Mouse (Mus musculus): ENCODE data around the gene Ehmt1. TPM values are rescaled to one million over a fixed set of nuclear protein-coding genes. Genes with fewer than 3 reads are reported as not detected.

Gene Ehmt1
- polyA plus RNA-seq, 1 experiment = 30.5 TPM

DNA sequence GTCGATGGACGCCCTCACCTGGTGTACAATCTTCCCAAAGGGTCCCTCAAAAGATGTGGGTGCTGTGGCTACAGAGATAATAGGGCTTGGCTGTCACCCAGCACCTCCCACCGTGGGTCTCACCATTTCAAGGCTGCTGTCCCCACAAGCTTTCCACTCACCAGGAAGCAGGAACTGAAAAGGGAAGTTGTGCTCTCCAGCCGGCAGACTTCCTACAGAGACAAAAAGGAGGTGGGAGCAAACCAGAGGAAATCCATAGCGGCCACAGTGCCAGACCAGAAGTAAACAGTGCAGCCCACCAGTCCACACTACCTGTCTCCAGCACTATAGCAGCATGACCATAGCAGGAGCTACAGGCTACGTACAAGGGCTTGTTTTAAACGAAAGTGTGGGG, 7.5 kb upstream of the Ehmt1 start:
- no peaks in the 10 kb centered on the region for H3K36me3 ChIP-seq (ENCODE audit: control insufficient read depth, insufficient read depth, low read length)
- H3K4me3 ChIP-seq (ENCODE audit: insufficient read depth, low read depth, low read length) = no peak overlapping the region
- DNase-seq = no peak
- H3K4me1 ChIP-seq (ENCODE audit: control insufficient read depth, insufficient read depth, low read length) = peaks cover 21% of the 10 kb centered on the region; the same call in 1 of the 2 replicates
- WGBS = 69% methylated on average over 7 of the region's 7 CpGs
- TF ChIP-seq POLR2A (IDR thresholded peaks at IDR 0.05; ENCODE audit: low read depth, low read length) (no peak), CTCF (conservative IDR thresholded peaks at IDR 0.05; ENCODE audit: insufficient read depth, insufficient read length, low read depth, low read length) (no peak)
- no peaks in the 10 kb centered on the region for H3K27me3 ChIP-seq (replicated peaks; ENCODE audit: control insufficient read depth, insufficient read depth, low read length)
- H3K27ac ChIP-seq (ENCODE audit: insufficient read depth, low read depth, low read length) = peak overlapping the region; percentile 84

DNA sequence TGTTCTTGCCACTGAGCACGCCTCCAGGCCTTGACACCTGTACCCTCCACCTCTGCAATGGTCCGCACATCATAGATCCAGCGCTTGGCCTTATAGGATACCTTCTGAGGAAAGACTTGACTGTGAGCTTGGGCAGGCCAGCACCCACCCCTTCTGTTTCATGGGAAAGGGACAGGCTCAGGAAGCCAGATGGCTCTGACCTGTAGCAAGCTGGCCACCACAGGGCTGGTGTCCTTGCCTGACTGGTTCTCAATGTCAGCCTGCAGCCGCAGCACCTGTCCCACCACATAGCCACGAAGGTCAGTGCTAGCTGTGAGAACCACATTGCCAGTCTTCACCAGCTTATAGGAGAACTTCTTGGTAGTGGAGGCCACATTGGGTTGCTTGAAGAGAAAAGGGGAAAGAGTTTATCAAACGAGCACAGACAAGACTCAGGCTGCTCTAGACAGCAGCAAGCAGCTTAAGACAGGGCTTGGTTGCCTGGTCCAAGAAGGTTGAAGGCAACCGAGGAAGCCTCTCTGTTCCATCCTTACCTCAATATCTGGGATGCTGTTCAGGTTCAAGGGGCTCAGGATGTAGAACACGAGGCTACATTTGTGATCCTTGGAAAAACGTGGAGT, 7.0 kb upstream of the Ehmt1 start:
- TF ChIP-seq CTCF (conservative IDR thresholded peaks at IDR 0.05; ENCODE audit: insufficient read depth, insufficient read length, low read depth, low read length) (no peak), POLR2A (IDR thresholded peaks at IDR 0.05; ENCODE audit: low read depth, low read length) (no peak)
- peaks cover 21% of the 10 kb centered on the region; the same call in 1 of the 2 replicates for H3K4me1 ChIP-seq (ENCODE audit: control insufficient read depth, insufficient read depth, low read length)
- H3K4me3 ChIP-seq (ENCODE audit: insufficient read depth, low read depth, low read length) = no peak overlapping the region
- peak; percentile 49 for DNase-seq
- H3K27me3 ChIP-seq (replicated peaks; ENCODE audit: control insufficient read depth, insufficient read depth, low read length) = no peaks in the 10 kb centered on the region
- no peaks in the 10 kb centered on the region for H3K36me3 ChIP-seq (ENCODE audit: control insufficient read depth, insufficient read depth, low read length)
- H3K27ac ChIP-seq (ENCODE audit: insufficient read depth, low read depth, low read length) = peak overlapping the region; percentile 84
- WGBS = 77% methylated on average over 9 of the region's 9 CpGs

DNA sequence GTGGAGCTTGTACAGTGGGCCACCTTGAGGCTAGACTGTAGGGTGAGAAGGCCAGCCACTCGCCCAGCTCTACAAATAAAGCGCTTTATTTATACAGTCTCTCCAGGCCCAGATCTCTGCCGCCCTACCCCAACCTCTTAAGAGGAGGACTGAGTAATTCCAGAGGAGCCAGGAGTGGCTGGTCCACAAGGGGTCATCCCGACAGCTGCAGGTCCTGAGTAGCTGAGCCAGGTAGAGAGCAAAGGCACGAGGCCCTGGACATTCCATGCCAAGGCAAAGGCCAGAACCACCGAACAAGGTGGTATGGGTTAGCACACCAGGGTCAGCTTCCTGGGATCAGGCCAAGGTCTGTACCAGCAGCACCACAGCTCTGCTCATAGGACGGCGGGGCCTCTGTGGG, 5.9 kb upstream of the Ehmt1 start:
- Histone ChIP-seq H3K36me3 (ENCODE audit: control insufficient read depth, insufficient read depth, low read length) (no peaks in the 10 kb centered on the region), H3K27ac (ENCODE audit: insufficient read depth, low read depth, low read length) (no peak overlapping the region), H3K4me1 (ENCODE audit: control insufficient read depth, insufficient read depth, low read length) (peaks cover 21% of the 10 kb centered on the region; the same call in 1 of the 2 replicates), H3K27me3 (replicated peaks; ENCODE audit: control insufficient read depth, insufficient read depth, low read length) (no peaks in the 10 kb centered on the region), H3K4me3 (ENCODE audit: insufficient read depth, low read depth, low read length) (no peak overlapping the region)
- TF ChIP-seq CTCF (conservative IDR thresholded peaks at IDR 0.05; ENCODE audit: insufficient read depth, insufficient read length, low read depth, low read length) (no peak), POLR2A (IDR thresholded peaks at IDR 0.05; ENCODE audit: low read depth, low read length) (no peak)
- DNase-seq = no peak
- WGBS = 77% methylated on average over 8 of the region's 8 CpGs

DNA sequence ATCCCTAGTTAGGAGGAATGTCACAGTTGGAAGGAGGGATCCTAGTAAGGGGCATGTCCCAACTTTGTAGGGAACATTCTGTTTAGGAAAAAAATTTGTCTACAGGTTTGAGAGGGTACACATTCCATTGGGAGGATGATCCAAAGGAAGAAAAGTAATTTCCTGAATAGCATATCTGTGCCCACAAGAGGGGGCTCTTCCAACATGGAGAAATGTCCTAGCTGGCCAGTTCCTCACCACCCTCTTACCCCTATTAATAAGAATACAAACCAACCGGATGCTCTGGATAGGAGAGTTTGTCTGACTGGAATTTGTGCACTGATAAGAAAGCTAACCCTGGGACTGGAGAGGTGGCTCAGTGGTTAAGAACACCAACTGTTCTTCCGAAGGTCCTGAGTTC, 4.1 kb upstream of the Ehmt1 start:
- no peak overlapping the region for H3K4me3 ChIP-seq (ENCODE audit: insufficient read depth, low read depth, low read length)
- DNase-seq = peak; percentile 45
- no peak overlapping the region for H3K27ac ChIP-seq (ENCODE audit: insufficient read depth, low read depth, low read length)
- H3K27me3 ChIP-seq (replicated peaks; ENCODE audit: control insufficient read depth, insufficient read depth, low read length) = no peaks in the 10 kb centered on the region
- H3K36me3 ChIP-seq (ENCODE audit: control insufficient read depth, insufficient read depth, low read length) = no peaks in the 10 kb centered on the region
- TF ChIP-seq POLR2A (IDR thresholded peaks at IDR 0.05; ENCODE audit: low read depth, low read length) (no peak), CTCF (conservative IDR thresholded peaks at IDR 0.05; ENCODE audit: insufficient read depth, insufficient read length, low read depth, low read length) (peak; percentile 57)
- peaks cover 10% of the 10 kb centered on the region; the same call in 1 of the 2 replicates for H3K4me1 ChIP-seq (ENCODE audit: control insufficient read depth, insufficient read depth, low read length)
- WGBS = 44% methylated on average over 2 of the region's 2 CpGs

DNA sequence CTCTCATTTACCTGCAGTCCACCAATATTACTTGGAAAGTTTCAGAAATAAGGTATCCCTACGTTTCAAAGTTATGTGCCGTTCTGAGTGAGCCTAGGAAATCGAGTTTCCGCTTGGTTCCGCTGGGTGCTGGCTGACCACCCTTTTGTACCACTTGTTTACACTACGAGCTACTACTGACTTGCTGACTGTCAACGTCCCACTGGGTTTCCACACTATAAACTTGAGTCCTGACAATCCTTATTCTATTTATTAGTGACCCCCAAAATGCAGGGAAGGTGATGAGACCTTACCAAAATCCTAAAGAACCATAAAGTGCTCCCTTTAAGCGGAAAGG, 393 bp upstream of the Ehmt1 start:
- Histone ChIP-seq H3K4me3 (ENCODE audit: insufficient read depth, low read depth, low read length) (peak overlapping the region; percentile 45), H3K4me1 (ENCODE audit: control insufficient read depth, insufficient read depth, low read length) (peaks cover 1% of the 10 kb centered on the region; the same call in 1 of the 2 replicates), H3K27me3 (replicated peaks; ENCODE audit: control insufficient read depth, insufficient read depth, low read length) (no peaks in the 10 kb centered on the region), H3K27ac (ENCODE audit: insufficient read depth, low read depth, low read length) (peak overlapping the region; percentile 85), H3K36me3 (ENCODE audit: control insufficient read depth, insufficient read depth, low read length) (no peaks in the 10 kb centered on the region)
- TF ChIP-seq CTCF (conservative IDR thresholded peaks at IDR 0.05; ENCODE audit: insufficient read depth, insufficient read length, low read depth, low read length) = no peak
- no peak for TF ChIP-seq POLR2A (IDR thresholded peaks at IDR 0.05; ENCODE audit: low read depth, low read length)
- no peak for DNase-seq
- WGBS = 9% methylated on average over 8 of the region's 8 CpGs

DNA sequence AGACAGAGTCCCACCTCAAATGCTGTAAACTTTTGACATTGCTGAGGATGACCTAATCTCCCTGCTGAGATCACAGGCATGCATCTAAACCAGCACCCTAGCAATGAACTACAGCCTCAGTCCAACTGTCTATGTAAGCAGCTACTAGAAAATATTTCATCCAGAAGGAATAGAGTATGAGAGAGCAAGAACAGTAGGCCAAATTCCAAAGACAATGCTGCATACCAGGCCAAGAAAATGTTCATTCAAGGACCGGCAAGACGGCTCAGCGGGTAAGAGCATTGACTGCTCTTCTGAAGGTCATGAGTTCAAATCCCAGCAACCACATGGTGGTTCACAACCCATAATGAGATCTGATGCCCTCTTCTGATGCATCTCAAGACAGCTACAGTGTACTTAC, 4.7 kb downstream of the Ehmt1 start:
- 35% methylated on average over 3 of the region's 3 CpGs for WGBS
- H3K4me1 ChIP-seq (ENCODE audit: control insufficient read depth, insufficient read depth, low read length) = peaks cover 4% of the 10 kb centered on the region; the same call in 1 of the 2 replicates
- no peak for TF ChIP-seq CTCF (conservative IDR thresholded peaks at IDR 0.05; ENCODE audit: insufficient read depth, insufficient read length, low read depth, low read length)
- no peak for TF ChIP-seq POLR2A (IDR thresholded peaks at IDR 0.05; ENCODE audit: low read depth, low read length)

DNA sequence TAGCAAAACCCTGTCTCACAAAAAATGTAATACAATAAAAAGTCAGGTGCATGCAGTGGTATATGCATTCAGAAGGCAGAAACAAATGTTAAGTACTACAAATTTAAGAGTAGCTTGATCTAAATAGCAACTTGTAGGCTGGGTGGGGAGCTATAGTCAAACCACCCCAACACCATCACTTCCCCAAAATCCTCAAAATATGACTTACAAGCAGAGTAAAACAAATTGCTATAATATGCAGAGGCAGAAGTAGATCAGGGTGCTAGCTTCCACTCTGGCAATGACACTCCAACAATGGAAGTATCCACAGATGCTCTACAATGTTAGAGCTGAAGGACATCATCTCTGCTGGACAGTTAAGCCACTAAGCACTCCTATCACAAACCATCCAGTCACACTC, 6.8 kb downstream of the Ehmt1 start:
- Histone ChIP-seq H3K27me3 (replicated peaks; ENCODE audit: control insufficient read depth, insufficient read depth, low read length) (no peaks in the 10 kb centered on the region), H3K27ac (ENCODE audit: insufficient read depth, low read depth, low read length) (no peak overlapping the region), H3K4me1 (ENCODE audit: control insufficient read depth, insufficient read depth, low read length) (peaks cover 4% of the 10 kb centered on the region; the same call in 1 of the 2 replicates), H3K36me3 (ENCODE audit: control insufficient read depth, insufficient read depth, low read length) (no peaks in the 10 kb centered on the region), H3K4me3 (ENCODE audit: insufficient read depth, low read depth, low read length) (no peak overlapping the region)
- DNase-seq = no peak
- TF ChIP-seq POLR2A (IDR thresholded peaks at IDR 0.05; ENCODE audit: low read depth, low read length) = no peak
- no peak for TF ChIP-seq CTCF (conservative IDR thresholded peaks at IDR 0.05; ENCODE audit: insufficient read depth, insufficient read length, low read depth, low read length)

More for the DNA sequence above, 4.7 kb downstream of the Ehmt1 start:
- H3K27me3 ChIP-seq (replicated peaks; ENCODE audit: control insufficient read depth, insufficient read depth, low read length) = no peaks in the 10 kb centered on the region
- H3K27ac ChIP-seq (ENCODE audit: insufficient read depth, low read depth, low read length) = no peak overlapping the region
- peak; percentile 33 for DNase-seq
- H3K4me3 ChIP-seq (ENCODE audit: insufficient read depth, low read depth, low read length) = no peak overlapping the region
- no peaks in the 10 kb centered on the region for H3K36me3 ChIP-seq (ENCODE audit: control insufficient read depth, insufficient read depth, low read length)

Measured in kidney, adult 2 months (tissue).